7 mouse cellular contexts compared by ENCODE assay signal in genomic region chr8:120230081-120230480, GRCm38 (mm10). TPM values are rescaled to one million over a fixed set of nuclear protein-coding genes. Genes with fewer than 3 reads are reported as not detected.
A peak's percentile ranks its signal among the peaks of the same experiment; 100 is the strongest.
DNase-seq lines count a peak whose midpoint lies in the region; ATAC-seq and TF ChIP-seq lines count a peak whose summit lies in the region.

No protein-coding gene starts in this region.

- H3K9me3 ChIP-seq in neural tube, embryonic 11.5 days (ENCODE audit: control insufficient read depth, low read length): no peaks in the 10 kb centered on the region
- no peaks in the 10 kb centered on the region for H3K9me3 ChIP-seq in forebrain, embryonic 14.5 days (replicated peaks; ENCODE audit: control insufficient read depth, low read length)
- H3K9me3 ChIP-seq in limb, embryonic 15.5 days: no peaks in the 10 kb centered on the region
- H3K9me3 ChIP-seq in stomach, postnatal 0 days (ENCODE audit: control insufficient read depth, low read length): no peaks in the 10 kb centered on the region

- no peak for TF ChIP-seq CTCF in stomach, postnatal 0 days (IDR thresholded peaks at IDR 0.05; ENCODE audit: low read depth)

- no peak for TF ChIP-seq EP300 in stomach, postnatal 0 days (optimal IDR thresholded peaks at IDR 0.05)

- H3K4me1 ChIP-seq in neural tube, embryonic 11.5 days (ENCODE audit: control insufficient read depth, insufficient read depth, low read length): peaks cover 79% of the 10 kb centered on the region
- H3K4me1 ChIP-seq in forebrain, embryonic 14.5 days (ENCODE audit: control insufficient read depth, insufficient read depth, low read length): peaks cover 41% of the 10 kb centered on the region
- H3K4me1 ChIP-seq in limb, embryonic 15.5 days: peaks cover 89% of the 10 kb centered on the region
- peaks cover 9% of the 10 kb centered on the region for H3K4me1 ChIP-seq in stomach, postnatal 0 days (replicated peaks; ENCODE audit: control insufficient read depth, insufficient read depth)

- no peaks in the 10 kb centered on the region; the same call in 1 of the 2 replicates for H3K36me3 ChIP-seq in neural tube, embryonic 11.5 days (ENCODE audit: control insufficient read depth, insufficient read depth, low read length)
- H3K36me3 ChIP-seq in forebrain, embryonic 14.5 days (ENCODE audit: control insufficient read depth, insufficient read depth, low read length): no peaks in the 10 kb centered on the region
- H3K36me3 ChIP-seq in limb, embryonic 15.5 days: no peaks in the 10 kb centered on the region
- no peaks in the 10 kb centered on the region for H3K36me3 ChIP-seq in stomach, postnatal 0 days (ENCODE audit: control insufficient read depth, insufficient read depth, low read length)

- H3K4me3 ChIP-seq in neural tube, embryonic 11.5 days (ENCODE audit: low read depth, low read length): peak overlapping the region; percentile 65
- H3K4me3 ChIP-seq in forebrain, embryonic 14.5 days (ENCODE audit: low read depth, low read length): peak overlapping the region; percentile 57
- peak overlapping the region; percentile 69 for H3K4me3 ChIP-seq in limb, embryonic 15.5 days
- H3K4me3 ChIP-seq in stomach, postnatal 0 days (ENCODE audit: low read depth, low read length): peak overlapping the region; percentile 59

- peak overlapping the region; percentile 98 for H3K4me2 ChIP-seq in neural tube, embryonic 11.5 days (ENCODE audit: low read depth)
- peak overlapping the region; percentile 93 for H3K4me2 ChIP-seq in forebrain, embryonic 14.5 days (ENCODE audit: low read length)
- H3K4me2 ChIP-seq in limb, embryonic 15.5 days: peak overlapping the region; percentile 95
- peak overlapping the region; percentile 96 for H3K4me2 ChIP-seq in stomach, postnatal 0 days (replicated peaks; ENCODE audit: low read depth)

- no peak for ATAC-seq in neural tube, embryonic 11.5 days (ENCODE audit: insufficient read depth, low FRiP score, low TSS enrichment)
- ATAC-seq in forebrain, embryonic 14.5 days: no peak
- ATAC-seq in limb, embryonic 15.5 days (ENCODE audit: insufficient number of reproducible peaks, low FRiP score, low TSS enrichment, low read depth): no peak
- no peak for ATAC-seq in stomach, postnatal 0 days (ENCODE audit: low FRiP score, low TSS enrichment)

- no peak for DNase-seq in neural tube, embryonic 11.5 days (ENCODE audit: low spot score)
- no peak for DNase-seq in neural tube, embryonic 10.5 days (ENCODE audit: extremely low spot score, low spot score)
- DNase-seq in forebrain, embryonic 14.5 days (ENCODE audit: low spot score): no peak
- no peak for DNase-seq in stomach, postnatal 0 days (ENCODE audit: low spot score)
- DNase-seq in left cerebral cortex, postnatal 14 days (ENCODE audit: low spot score in 2 of 2): no peak
- no peak for DNase-seq in kidney, postnatal 4 days

- H3K9ac ChIP-seq in neural tube, embryonic 11.5 days (ENCODE audit: low read length): peak overlapping the region; percentile 62
- H3K9ac ChIP-seq in forebrain, embryonic 14.5 days (ENCODE audit: low read length): peak overlapping the region; percentile 64
- H3K9ac ChIP-seq in limb, embryonic 15.5 days: peak overlapping the region; percentile 67
- peak overlapping the region; percentile 68 for H3K9ac ChIP-seq in stomach, postnatal 0 days (ENCODE audit: low read length)

- H3K27ac ChIP-seq in neural tube, embryonic 11.5 days (ENCODE audit: low read depth, low read length): no peak overlapping the region
- no peak overlapping the region for H3K27ac ChIP-seq in forebrain, embryonic 14.5 days (ENCODE audit: low read depth, low read length)
- H3K27ac ChIP-seq in limb, embryonic 15.5 days: no peak overlapping the region
- no peak overlapping the region for H3K27ac ChIP-seq in stomach, postnatal 0 days (replicated peaks)

- no peaks in the 10 kb centered on the region for H3K27me3 ChIP-seq in neural tube, embryonic 11.5 days (ENCODE audit: control insufficient read depth, insufficient read depth, low read length)
- H3K27me3 ChIP-seq in forebrain, embryonic 14.5 days (replicated peaks; ENCODE audit: control insufficient read depth, insufficient read depth, low read length): peaks cover 16% of the 10 kb centered on the region
- 0 out of 2 replicates have a peak, but pooled peaks cover 8% of the 10 kb centered on the region for H3K27me3 ChIP-seq in limb, embryonic 15.5 days
- no peaks in the 10 kb centered on the region for H3K27me3 ChIP-seq in stomach, postnatal 0 days (ENCODE audit: control insufficient read depth, insufficient read depth, low read length)

- intact Hi-C loops in left cerebral cortex, postnatal 14 days (cut with DNase I): no loop called here

- 6% methylated on average over 22 of the region's 22 CpGs for WGBS in neural tube, embryonic 11.5 days
- WGBS in forebrain, embryonic 14.5 days: 11% methylated on average over 22 of the region's 22 CpGs
- WGBS in limb, embryonic 15.5 days: 11% methylated on average over 22 of the region's 22 CpGs
- 28% methylated on average over 21 of the region's 22 CpGs for WGBS in stomach, postnatal 0 days

RNA-seq across cellular contexts. Expression of gene Gse1, which starts 1.8 kb away (rescaled TPM):
- polyA plus RNA-seq in neural tube, embryonic 11.5 days (2014; fragmentation: Nextera tagmentation; extraction: Ambion mirVana): 19.9 and 33.5 TPM in 2 replicates
- 22.6 and 33.6 TPM in 2 replicates for polyA plus RNA-seq in forebrain, embryonic 14.5 days (2014; fragmentation: Nextera tagmentation; extraction: Ambion mirVana)
- polyA plus RNA-seq in limb, embryonic 15.5 days (2015; fragmentation: Nextera tagmentation; extraction: Ambion mirVana): 6.8 and 7.3 TPM in 2 replicates
- 6.4 and 7.0 TPM in 2 replicates for polyA plus RNA-seq in stomach, postnatal 0 days (2015; fragmentation: Nextera tagmentation; extraction: Ambion mirVana)
- 10 to 100 TPM; 49.0 to 57.3 TPM for total RNA-seq in left cerebral cortex, postnatal 14 days (2021)

RNA-seq across cellular contexts. Expression of gene Fam92b, which starts 52.8 kb away (rescaled TPM):
- polyA plus RNA-seq in neural tube, embryonic 11.5 days (2014; fragmentation: Nextera tagmentation; extraction: Ambion mirVana): 0.90 and 1.0 TPM in 2 replicates
- 2.3 and 2.4 TPM in 2 replicates for polyA plus RNA-seq in forebrain, embryonic 14.5 days (2014; fragmentation: Nextera tagmentation; extraction: Ambion mirVana)
- not detected in 2 replicates for polyA plus RNA-seq in limb, embryonic 15.5 days (2015; fragmentation: Nextera tagmentation; extraction: Ambion mirVana)
- polyA plus RNA-seq in stomach, postnatal 0 days (2015; fragmentation: Nextera tagmentation; extraction: Ambion mirVana): 0.18 and 0.33 TPM in 2 replicates
- total RNA-seq in left cerebral cortex, postnatal 14 days (2021): under 1 TPM in 1 of 2 experiments, not detected in 1; 0.47 TPM
